Mouse (Mus musculus): ENCODE data around the gene Fbp2. TPM values are rescaled to one million over a fixed set of nuclear protein-coding genes. Genes with fewer than 3 reads are reported as not detected.
"Not testable (repeated sequence)": the region's sequence is repeated elsewhere in the genome, so short reads cannot be mapped to it uniquely, and the experiment has no call there.

Gene Fbp2
- total and polyA plus RNA-seq, 2 experiments = 0.09 to 0.10 TPM

GRCm38 (mm10) chr13:62854666-62855065 lies 3.6 kb downstream of the Fbp2 start:
- WGBS = 14% methylated on average over 15 of the region's 15 CpGs
- Histone ChIP-seq H3K9ac (ENCODE audit: low read depth, low read length) (no peak overlapping the region), H3K36me3 (ENCODE audit: control insufficient read depth, insufficient read depth, low read length) (no peaks in the 10 kb centered on the region), H3K27ac (replicated peaks; ENCODE audit: insufficient read depth, low read depth, low read length) (no peak overlapping the region), H3K4me3 (ENCODE audit: insufficient read depth, low read depth, low read length) (no peak overlapping the region), H3K4me1 (ENCODE audit: control insufficient read depth, insufficient read depth, low read length) (0 out of 2 replicates have a peak, but pooled peaks cover 1% of the 10 kb centered on the region), H3K79me2 (ENCODE audit: control insufficient read depth, insufficient read depth, low read length) (no peaks in the 10 kb centered on the region), H3K27me3 (ENCODE audit: control insufficient read depth, insufficient read depth, low read length) (no peaks in the 10 kb centered on the region)
- TF ChIP-seq CTCF (IDR thresholded peaks at IDR 0.05; ENCODE audit: low read depth, low read length) (peak; percentile 97), POLR2A (IDR thresholded peaks at IDR 0.05; ENCODE audit: extremely low read depth, insufficient read depth, low read length) (no peak)
- DNase-seq (ENCODE audit: extremely low read depth, low read depth, low spot score) = peak; percentile 24

DNA sequence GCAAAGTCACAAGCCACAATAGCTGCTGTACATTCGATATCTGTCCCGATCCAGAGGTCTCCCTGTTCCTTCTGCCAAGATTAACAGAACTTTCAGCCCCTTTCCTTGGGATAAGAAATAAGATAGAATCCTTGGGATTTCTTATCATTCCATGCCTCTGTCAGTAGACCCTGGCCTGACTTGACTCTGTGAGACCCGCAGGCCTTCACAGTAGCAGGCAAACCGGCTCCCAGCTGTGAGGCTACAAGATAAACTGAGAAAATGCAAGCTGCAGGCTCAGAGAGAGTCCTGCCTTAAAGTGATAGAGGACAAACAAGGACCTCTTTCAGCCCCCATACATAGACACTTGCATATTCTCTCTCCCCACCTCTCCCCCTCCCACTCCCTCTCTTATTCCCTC lies 24.9 kb downstream of the Fbp2 start:
- no peak overlapping the region for H3K9ac ChIP-seq (ENCODE audit: low read depth, low read length)
- no peak for DNase-seq (ENCODE audit: extremely low read depth, low read depth, low spot score)
- H3K4me1 ChIP-seq (ENCODE audit: control insufficient read depth, insufficient read depth, low read length) = no peaks in the 10 kb centered on the region
- H3K27ac ChIP-seq (replicated peaks; ENCODE audit: insufficient read depth, low read depth, low read length) = no peak overlapping the region
- H3K27me3 ChIP-seq (ENCODE audit: control insufficient read depth, insufficient read depth, low read length) = no peaks in the 10 kb centered on the region
- no peak for TF ChIP-seq CTCF (IDR thresholded peaks at IDR 0.05; ENCODE audit: low read depth, low read length)
- no peak for TF ChIP-seq POLR2A (IDR thresholded peaks at IDR 0.05; ENCODE audit: extremely low read depth, insufficient read depth, low read length)
- WGBS = 59% methylated on average over 4 of the region's 4 CpGs
- no peak overlapping the region for H3K4me3 ChIP-seq (ENCODE audit: insufficient read depth, low read depth, low read length)
- no peaks in the 10 kb centered on the region for H3K36me3 ChIP-seq (ENCODE audit: control insufficient read depth, insufficient read depth, low read length)
- no peaks in the 10 kb centered on the region for H3K79me2 ChIP-seq (ENCODE audit: control insufficient read depth, insufficient read depth, low read length)

GRCm38 (mm10) chr13:62832239-62832638 lies 26.0 kb downstream of the Fbp2 start:
- no peaks in the 10 kb centered on the region for H3K27me3 ChIP-seq (ENCODE audit: control insufficient read depth, insufficient read depth, low read length)
- TF ChIP-seq POLR2A (IDR thresholded peaks at IDR 0.05; ENCODE audit: extremely low read depth, insufficient read depth, low read length) (no peak), CTCF (IDR thresholded peaks at IDR 0.05; ENCODE audit: low read depth, low read length) (no peak)
- 64% methylated on average over 2 of the region's 2 CpGs for WGBS
- H3K79me2 ChIP-seq (ENCODE audit: control insufficient read depth, insufficient read depth, low read length) = no peaks in the 10 kb centered on the region
- no peaks in the 10 kb centered on the region for H3K36me3 ChIP-seq (ENCODE audit: control insufficient read depth, insufficient read depth, low read length)
- no peaks in the 10 kb centered on the region for H3K4me1 ChIP-seq (ENCODE audit: control insufficient read depth, insufficient read depth, low read length)
- no peak overlapping the region for H3K27ac ChIP-seq (replicated peaks; ENCODE audit: insufficient read depth, low read depth, low read length)
- no peak for DNase-seq (ENCODE audit: extremely low read depth, low read depth, low spot score)
- no peak overlapping the region for H3K9ac ChIP-seq (ENCODE audit: low read depth, low read length)
- no peak overlapping the region for H3K4me3 ChIP-seq (ENCODE audit: insufficient read depth, low read depth, low read length)

DNA sequence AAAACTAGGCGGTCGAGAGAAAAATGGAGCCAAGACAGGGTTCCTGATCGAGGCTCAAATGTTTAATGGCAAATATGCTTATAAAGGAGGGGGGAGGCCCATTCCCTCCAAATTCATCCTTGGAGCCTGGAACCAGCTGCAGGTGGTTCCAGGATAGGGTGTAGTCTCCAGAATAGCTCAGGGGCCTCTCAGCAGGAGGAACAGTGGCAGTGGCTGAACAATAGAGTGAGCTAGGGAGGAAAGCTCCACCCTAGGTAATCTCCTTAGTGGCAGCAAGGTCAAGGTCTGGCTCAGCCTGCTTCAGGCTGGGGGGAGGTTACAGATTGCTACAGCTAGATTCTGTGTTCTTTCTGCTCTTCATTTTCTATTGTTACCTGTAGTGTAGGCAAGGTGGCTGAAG lies 42.5 kb downstream of the Fbp2 start:
- WGBS = 86% methylated on average over 3 of the region's 3 CpGs
- not testable (repeated sequence) for H3K27me3 ChIP-seq (ENCODE audit: control insufficient read depth, insufficient read depth, low read length); DNase-seq (ENCODE audit: extremely low read depth, low read depth, low spot score); H3K9ac ChIP-seq (ENCODE audit: low read depth, low read length); H3K27ac ChIP-seq (replicated peaks; ENCODE audit: insufficient read depth, low read depth, low read length); H3K4me3 ChIP-seq (ENCODE audit: insufficient read depth, low read depth, low read length); H3K36me3 ChIP-seq (ENCODE audit: control insufficient read depth, insufficient read depth, low read length); H3K4me1 ChIP-seq (ENCODE audit: control insufficient read depth, insufficient read depth, low read length); H3K79me2 ChIP-seq (ENCODE audit: control insufficient read depth, insufficient read depth, low read length)

GRCm38 (mm10) chr13:62812713-62813112 lies 45.5 kb downstream of the Fbp2 start:
- TF ChIP-seq CTCF (IDR thresholded peaks at IDR 0.05; ENCODE audit: low read depth, low read length) = no peak
- no peak overlapping the region for H3K27ac ChIP-seq (replicated peaks; ENCODE audit: insufficient read depth, low read depth, low read length)
- no peaks in the 10 kb centered on the region for H3K36me3 ChIP-seq (ENCODE audit: control insufficient read depth, insufficient read depth, low read length)
- no peaks in the 10 kb centered on the region for H3K79me2 ChIP-seq (ENCODE audit: control insufficient read depth, insufficient read depth, low read length)
- H3K4me1 ChIP-seq (ENCODE audit: control insufficient read depth, insufficient read depth, low read length) = no peaks in the 10 kb centered on the region
- peak overlapping the region; percentile 40; the same call in 1 of the 2 replicates for H3K4me3 ChIP-seq (ENCODE audit: insufficient read depth, low read depth, low read length)
- H3K9ac ChIP-seq (ENCODE audit: low read depth, low read length) = no peak overlapping the region
- 13% methylated on average over 27 of the region's 32 CpGs for WGBS
- no peaks in the 10 kb centered on the region for H3K27me3 ChIP-seq (ENCODE audit: control insufficient read depth, insufficient read depth, low read length)
- DNase-seq (ENCODE audit: extremely low read depth, low read depth, low spot score) = no peak

- WGBS = 79% methylated on average over 6 of the region's 6 CpGs
- not testable (repeated sequence) for H3K4me1 ChIP-seq (ENCODE audit: control insufficient read depth, insufficient read depth, low read length); H3K36me3 ChIP-seq (ENCODE audit: control insufficient read depth, insufficient read depth, low read length); H3K79me2 ChIP-seq (ENCODE audit: control insufficient read depth, insufficient read depth, low read length); H3K27me3 ChIP-seq (ENCODE audit: control insufficient read depth, insufficient read depth, low read length); H3K4me3 ChIP-seq (ENCODE audit: insufficient read depth, low read depth, low read length); H3K27ac ChIP-seq (replicated peaks; ENCODE audit: insufficient read depth, low read depth, low read length); DNase-seq (ENCODE audit: extremely low read depth, low read depth, low spot score); H3K9ac ChIP-seq (ENCODE audit: low read depth, low read length)
These were observed 50.2 kb downstream of the Fbp2 start for GRCm38 (mm10) chr13:62807981-62808380.

Other genes starting within 250 kb of the Fbp2 start
- gene 6720489N17Rik, start 234.2 kb downstream of the Fbp2 start, total RNA-seq (2014; rRNA removed) = 0.46 and 0.60 TPM in 2 replicates
- 0.07 TPM in 1 of 2 replicates, not detected in the other for gene 6720489N17Rik, start 234.2 kb downstream of the Fbp2 start, polyA plus RNA-seq (2012; rRNA removed)
- gene Platr25, start 97.7 kb downstream of the Fbp2 start, total RNA-seq (2014; rRNA removed) = 1.1 and 2.2 TPM in 2 replicates
- gene Platr25, start 97.7 kb downstream of the Fbp2 start, polyA plus RNA-seq (2012; rRNA removed) = 0.05 and 0.07 TPM in 2 replicates
- 0.40 and 0.46 TPM in 2 replicates for gene Gm5141, start 72.6 kb downstream of the Fbp2 start, total RNA-seq (2014; rRNA removed)
- not detected in 2 replicates for gene Gm5141, start 72.6 kb downstream of the Fbp2 start, polyA plus RNA-seq (2012; rRNA removed)
- gene Fbp1, start 29.9 kb upstream of the Fbp2 start, total RNA-seq (2014; rRNA removed) = 1,448 and 1,888 TPM in 2 replicates
- 1,550 and 1,804 TPM in 2 replicates for gene Fbp1, start 29.9 kb upstream of the Fbp2 start, polyA plus RNA-seq (2012; rRNA removed)
- gene 2010111I01Rik, start 106.5 kb upstream of the Fbp2 start, total RNA-seq (2014; rRNA removed) = 78.1 and 81.3 TPM in 2 replicates
- gene 2010111I01Rik, start 106.5 kb upstream of the Fbp2 start, polyA plus RNA-seq (2012; rRNA removed) = 30.0 and 40.8 TPM in 2 replicates

Measured in liver, adult 2 months (tissue).